Mouse (Mus musculus) frontal cortex, adult 2 months (tissue): ENCODE results near the gene Saa3. TPM values are rescaled to one million over a fixed set of nuclear protein-coding genes. Genes with fewer than 3 reads are reported as not detected.
"Not testable (repeated sequence)": the region's sequence is repeated elsewhere in the genome, so short reads cannot be mapped to it uniquely, and the experiment has no call there.

Experiments used
- DNase-seq, 2 experiments: peaks; one replicate each; pipeline ENCODE4 v3.0.0; 2022; ENCODE audit warnings: low spot score in 1 of 2; ENCODE audit errors: extremely low spot score in 1 of 2
- polyA plus RNA-seq: library from polyadenylated mRNA; depleted of rRNA; stranded (reverse); fragments of >200 nt; gene quantifications from 2 replicates; pipeline ENCODE4 v1.2.3, GENCODE M21; 2012; rRNA removed

The Saa3 gene
- polyA plus RNA-seq, 1 experiment = not detected

GRCm38 (mm10) chr7:46714518-46714917 lies 982 bp downstream of the Saa3 start:
- peak in 1 of 2 experiments; percentile 81 for DNase-seq

DNA sequence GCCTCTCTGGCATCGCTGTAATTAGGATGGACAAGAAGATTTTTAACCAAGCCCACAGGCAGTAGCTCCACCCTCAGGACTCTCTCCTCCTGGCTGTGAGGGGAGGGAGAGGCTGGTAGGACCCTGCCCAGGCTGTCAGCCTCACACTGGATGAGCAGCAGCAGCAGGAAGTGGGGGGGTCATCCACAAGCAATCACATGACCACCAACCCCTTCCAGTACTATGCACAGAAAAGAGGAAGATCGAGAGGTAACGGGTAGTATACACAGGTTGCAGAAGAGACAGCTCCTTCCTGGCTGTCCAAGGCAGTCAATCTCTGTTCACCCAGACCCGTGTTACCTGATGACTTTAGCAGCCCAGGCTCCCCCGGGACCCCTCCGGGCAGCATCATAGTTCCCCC lies 3.2 kb downstream of the Saa3 start:
- no peak for DNase-seq

DNA sequence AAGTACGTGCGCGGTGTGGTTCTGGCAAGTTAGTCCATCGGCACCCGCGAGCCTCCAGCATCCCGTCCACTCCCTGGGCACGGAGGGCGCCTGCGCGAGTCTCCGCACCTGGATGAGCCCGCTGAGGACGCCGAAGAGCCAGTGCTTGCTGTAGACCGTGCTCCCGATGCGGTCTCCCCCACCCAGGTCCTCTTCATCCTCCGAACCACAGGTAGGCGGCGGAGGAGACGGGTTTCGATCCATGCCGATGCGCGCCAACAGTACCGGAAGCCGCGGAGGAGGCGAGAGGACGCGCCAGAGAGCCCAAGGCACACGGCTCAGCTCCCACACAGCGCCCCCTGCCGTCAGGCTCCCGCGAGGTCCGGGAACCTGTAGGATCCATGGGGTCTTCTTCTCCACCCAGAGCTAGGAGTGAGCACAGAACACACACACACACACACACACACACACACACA lies 5.1 kb downstream of the Saa3 start, which contains the start of gene Saal1:
Gene Saal1, minus strand, starts transcription at position 291 of the 455 bp plus-strand sequence.
- DNase-seq = peak; percentile 49 to 86

DNA sequence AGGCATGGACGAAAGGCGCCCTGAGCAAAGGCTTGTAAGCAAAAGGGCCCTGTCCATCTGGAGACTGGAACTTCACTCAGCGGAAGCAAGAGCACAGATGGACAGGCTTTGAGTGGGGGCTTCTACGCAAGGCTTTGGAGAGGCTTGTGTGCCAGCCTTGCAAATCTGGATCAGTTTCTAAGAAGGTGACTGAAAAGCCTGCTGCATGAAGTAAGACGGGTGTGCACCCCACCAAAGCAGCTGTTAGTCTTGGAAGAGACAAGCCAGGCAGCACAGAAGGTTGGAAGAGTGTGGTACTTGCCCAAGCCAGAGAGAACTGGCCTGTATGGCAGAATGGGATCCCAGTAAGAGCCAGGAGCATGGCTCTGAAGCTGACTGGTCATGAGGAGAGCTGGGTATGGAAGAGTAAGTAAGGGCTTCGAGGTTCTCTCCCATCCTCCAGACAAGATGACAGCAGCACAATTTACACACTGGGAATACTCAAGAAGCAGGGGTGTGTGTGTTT lies 14.9 kb downstream of the Saa3 start:
- DNase-seq = no peak

DNA sequence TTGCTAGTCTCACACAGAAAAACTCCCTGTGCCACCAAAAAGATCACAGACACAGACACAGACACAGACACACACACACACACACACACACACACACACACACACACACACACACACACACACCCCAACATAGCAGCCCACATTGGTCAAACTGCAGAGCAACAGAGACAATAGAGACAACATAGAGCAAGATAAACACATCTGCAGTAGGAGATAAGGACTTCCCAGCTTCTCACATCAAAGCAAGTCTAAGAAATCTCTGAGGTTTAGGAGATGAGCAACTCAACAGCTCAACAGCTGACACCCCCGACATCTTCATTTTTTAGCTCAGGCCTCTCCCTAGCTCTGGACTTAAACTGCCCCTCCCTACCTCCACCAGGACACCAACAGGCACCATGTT lies 18.7 kb downstream of the Saa3 start:
- no peak for DNase-seq

DNA sequence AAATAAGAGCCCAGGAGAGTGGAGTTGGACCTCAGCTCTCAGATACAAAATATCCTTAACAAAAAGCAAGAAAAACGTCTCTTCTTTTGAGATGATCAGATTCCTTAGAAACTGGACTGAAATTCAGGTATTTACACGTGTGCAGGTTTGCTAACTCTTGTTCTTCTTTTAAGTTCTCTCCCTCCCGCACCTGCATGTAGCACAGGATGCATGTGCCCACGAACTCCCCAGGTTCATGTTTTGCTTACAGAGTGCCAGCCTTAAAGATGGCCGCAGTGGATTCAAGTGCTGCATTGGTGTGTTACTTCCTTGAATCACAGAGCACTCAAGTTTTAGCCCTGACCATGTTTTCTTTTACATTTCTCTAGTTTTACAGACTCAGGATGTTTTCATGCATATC lies 28.7 kb downstream of the Saa3 start:
- DNase-seq = no peak

DNA sequence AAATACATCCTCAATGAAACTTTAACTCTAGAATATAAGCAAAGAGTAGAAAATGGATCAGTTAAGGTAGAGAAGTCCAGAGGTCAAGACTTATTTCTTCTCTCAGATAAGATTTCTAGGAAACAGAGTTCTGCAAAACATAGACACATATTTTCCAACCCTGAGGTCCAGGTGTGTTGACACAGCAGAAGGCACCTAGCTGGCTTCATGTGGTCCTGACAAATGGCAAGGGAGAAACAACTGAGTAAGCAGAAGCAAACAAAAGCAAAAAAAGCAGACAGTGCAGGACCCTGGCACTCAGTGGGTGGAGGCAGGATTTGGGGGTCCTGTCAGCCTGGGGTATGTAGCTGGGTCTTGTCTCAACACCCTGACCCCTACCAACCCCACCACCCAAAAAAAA lies 34.8 kb downstream of the Saa3 start:
- DNase-seq = no peak

GRCm38 (mm10) chr7:46679044-46679443 lies 36.5 kb downstream of the Saa3 start:
- not testable (repeated sequence) for DNase-seq

GRCm38 (mm10) chr7:46678417-46678816 lies 37.1 kb downstream of the Saa3 start:
- DNase-seq = no peak

DNA sequence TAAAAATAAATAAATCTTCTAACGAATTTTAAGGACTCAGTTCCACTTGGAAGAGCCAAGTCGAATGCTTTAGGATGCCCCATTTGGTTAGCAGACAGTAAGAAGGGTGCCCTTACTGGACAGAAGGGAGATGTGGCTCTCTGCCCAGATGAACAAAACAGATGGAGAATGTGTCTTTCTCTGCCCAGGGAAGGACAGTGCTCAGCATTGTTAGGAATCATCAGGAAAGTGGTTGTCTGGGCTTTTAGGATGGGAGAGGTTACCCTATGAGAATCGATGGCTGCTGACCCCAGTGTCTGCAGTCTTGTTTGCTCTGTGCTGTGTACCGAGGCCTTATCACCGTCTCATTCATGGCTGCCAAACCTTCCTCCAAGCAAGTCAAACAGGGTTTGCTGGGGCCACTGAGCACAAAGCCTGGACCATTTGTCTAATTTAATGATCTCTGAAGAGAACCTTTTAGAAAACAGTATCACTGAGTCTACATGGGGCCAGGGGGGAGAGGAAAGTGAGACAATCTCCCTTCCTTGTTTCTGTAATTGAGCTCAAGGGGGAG lies 38.6 kb downstream of the Saa3 start:
- no peak for DNase-seq

- DNase-seq = no peak
Measured at GRCm38 (mm10) chr7:46675886-46676285, 39.6 kb downstream of the Saa3 start.

GRCm38 (mm10) chr7:46675061-46675460 lies 40.4 kb downstream of the Saa3 start:
- no peak for DNase-seq

- no peak for DNase-seq
Measured at GRCm38 (mm10) chr7:46672160-46672672, 43.3 kb downstream of the Saa3 start, which contains the start of gene Tph1. Tph1 (minus strand) TSS chr7:46672537.

DNA sequence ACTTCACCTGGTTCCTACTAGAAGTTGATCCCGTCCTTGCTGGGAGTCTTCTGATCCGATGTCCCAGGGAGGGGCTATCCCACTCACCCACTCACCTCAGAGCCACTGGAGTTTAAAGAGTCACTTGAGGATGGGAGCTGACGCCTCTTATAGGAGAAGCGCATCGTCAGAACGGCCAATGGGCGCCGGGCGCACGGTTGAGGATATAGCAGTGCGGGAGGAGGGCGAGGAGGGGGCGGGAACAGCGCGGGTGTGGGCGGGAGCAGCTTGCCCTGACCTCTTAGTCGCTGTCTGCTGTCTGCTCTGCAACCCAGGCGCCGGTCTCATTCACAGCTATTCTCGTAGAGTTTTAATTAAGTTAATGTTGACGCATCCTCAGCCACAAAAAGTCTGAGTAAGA lies 48.2 kb downstream of the Saa3 start:
- no peak for DNase-seq

- DNase-seq = no peak
Measured at GRCm38 (mm10) chr7:46665236-46665635, 50.3 kb downstream of the Saa3 start.

Other genes with a start within 250 kb of the Saa3 start
- 48.0 and 50.4 TPM in 2 replicates for gene Sergef, start 75.9 kb downstream of the Saa3 start, polyA plus RNA-seq
- 0.27 and 0.34 TPM in 2 replicates for gene Tph1, start 43.2 kb downstream of the Saa3 start, polyA plus RNA-seq
- 8.1 and 9.1 TPM in 2 replicates for gene Saal1, start 5.0 kb downstream of the Saa3 start, polyA plus RNA-seq
- gene Saa4, start 16.9 kb upstream of the Saa3 start, polyA plus RNA-seq = not detected in 2 replicates
- gene Saa1, start 27.3 kb upstream of the Saa3 start, polyA plus RNA-seq = not detected in 2 replicates
- gene Saa2, start 36.1 kb upstream of the Saa3 start, polyA plus RNA-seq = 0.12 TPM in 1 of 2 replicates, not detected in the other
- gene Hps5, start 80.4 kb upstream of the Saa3 start, polyA plus RNA-seq = 16.1 and 18.8 TPM in 2 replicates
- 29.5 and 32.4 TPM in 2 replicates for gene Gtf2h1, start 80.4 kb upstream of the Saa3 start, polyA plus RNA-seq
- gene Ldha, start 125.8 kb upstream of the Saa3 start, polyA plus RNA-seq = 323 and 354 TPM in 2 replicates
- not detected in 2 replicates for gene Ldhc, start 145.5 kb upstream of the Saa3 start, polyA plus RNA-seq
- gene Tsg101, start 204.3 kb upstream of the Saa3 start, polyA plus RNA-seq = 77.6 and 78.8 TPM in 2 replicates
- gene Uevld, start 242.8 kb upstream of the Saa3 start, polyA plus RNA-seq = 6.3 and 7.7 TPM in 2 replicates